Mouse (Mus musculus) spleen, adult 12 weeks (tissue): ENCODE measurements around the gene Dgkg.

ENCODE experiments used
- DNase-seq: peaks from one replicate; pipeline ENCODE4 v3.0.0; 2022; ENCODE audit warnings: low spot score

Gene Dgkg

DNA sequence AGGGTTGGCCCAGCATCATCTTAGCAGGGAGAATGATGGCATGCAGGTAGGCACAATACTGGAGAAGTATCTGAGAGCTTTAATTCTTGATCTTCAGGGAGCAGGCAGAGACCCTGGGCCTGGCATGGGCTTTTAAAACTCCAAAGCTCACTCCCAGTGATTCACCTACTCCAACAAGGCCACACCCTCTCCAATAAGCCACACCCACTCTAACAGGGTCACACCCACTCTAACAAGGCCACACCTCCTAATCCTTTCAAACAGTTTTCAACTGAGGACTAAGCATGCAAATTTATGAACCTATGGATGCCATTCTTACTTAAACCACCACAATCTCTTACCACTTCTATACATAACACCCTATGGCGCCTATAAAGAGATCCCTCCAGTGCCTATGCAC lies 11.8 kb downstream of the Dgkg start:
- DNase-seq: no peak

GRCm38 (mm10) chr16:22643460-22643859 lies 13.6 kb downstream of the Dgkg start:
- DNase-seq: no peak

DNA sequence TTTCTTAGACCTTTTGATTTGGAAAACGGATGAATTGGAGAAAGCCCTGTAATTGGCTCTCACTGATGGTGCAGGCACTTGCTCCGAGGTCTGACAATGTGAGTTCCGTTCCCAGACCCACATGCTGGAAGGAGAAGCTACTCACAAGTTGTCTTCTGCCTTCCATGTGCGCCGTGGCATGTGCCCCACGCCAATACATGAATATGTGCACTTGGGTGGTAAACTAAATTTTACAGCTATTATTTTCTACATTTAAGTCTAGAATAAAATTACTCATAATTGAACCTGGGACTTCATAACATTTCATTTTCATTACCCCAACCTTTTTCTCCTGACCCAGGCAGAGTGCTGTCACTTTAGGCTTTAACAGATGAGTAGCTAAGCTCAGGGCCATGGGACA lies 14.1 kb downstream of the Dgkg start:
- no peak for DNase-seq

DNA sequence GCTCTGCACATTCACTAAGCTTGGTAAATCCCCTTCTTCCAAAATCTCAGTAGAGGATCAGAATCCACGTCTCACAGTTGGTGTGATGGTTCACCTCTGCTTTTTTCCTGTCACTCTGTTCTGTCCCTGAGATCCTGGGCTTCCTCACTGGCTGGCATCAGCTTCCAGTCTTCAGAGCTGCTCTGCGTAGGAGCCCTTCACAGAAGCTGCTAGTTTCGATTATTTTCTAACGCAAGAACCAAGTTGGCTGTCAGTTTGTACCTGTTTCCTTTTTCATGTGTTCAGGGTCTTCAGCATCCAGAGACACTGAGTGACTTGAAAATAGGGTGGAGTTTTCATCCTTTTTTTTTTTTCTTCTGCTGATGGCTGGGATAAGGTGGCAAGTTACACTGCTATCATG lies 15.0 kb downstream of the Dgkg start:
- DNase-seq: no peak

DNA sequence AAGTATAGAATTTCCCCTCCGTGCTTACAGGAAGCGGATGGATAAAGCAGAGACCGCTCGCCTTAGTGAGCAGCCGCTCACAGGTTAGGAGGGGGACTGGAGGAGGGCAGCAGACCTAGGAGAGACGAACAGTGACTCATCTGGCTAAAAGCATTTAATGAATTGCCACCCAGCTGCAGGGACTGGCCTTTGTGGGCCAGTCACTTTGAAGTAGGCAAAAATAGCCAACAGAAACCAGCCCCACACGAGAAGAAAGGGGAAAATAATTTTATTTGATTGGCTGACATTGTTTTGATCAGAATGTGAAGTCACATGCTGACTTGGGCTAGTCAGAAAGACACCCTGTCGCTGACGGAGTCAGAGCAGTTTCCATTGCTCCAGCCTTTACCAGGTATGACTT lies 15.4 kb downstream of the Dgkg start:
- DNase-seq: no peak

- DNase-seq: no peak
Observed at GRCm38 (mm10) chr16:22637311-22637710, 19.7 kb downstream of the Dgkg start.

DNA sequence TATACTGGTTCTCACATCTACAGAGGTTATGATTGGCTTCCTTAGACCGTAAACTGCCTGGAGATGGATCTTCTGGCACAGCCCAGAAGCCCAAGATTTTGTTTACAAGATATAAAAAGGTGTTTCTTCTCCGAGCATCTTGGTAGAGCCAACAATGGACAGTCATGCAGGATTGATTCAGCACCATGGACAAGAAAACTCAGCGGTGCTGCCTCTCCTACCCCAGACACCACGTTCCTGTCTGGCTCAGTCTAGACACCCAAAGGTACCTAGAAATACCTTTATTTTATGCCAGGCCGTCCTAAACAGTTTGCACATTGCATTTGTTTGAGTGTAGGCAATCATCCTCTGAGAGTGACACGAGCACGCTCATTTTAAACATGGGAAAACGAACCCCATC lies 21.3 kb downstream of the Dgkg start:
- DNase-seq: no peak

DNA sequence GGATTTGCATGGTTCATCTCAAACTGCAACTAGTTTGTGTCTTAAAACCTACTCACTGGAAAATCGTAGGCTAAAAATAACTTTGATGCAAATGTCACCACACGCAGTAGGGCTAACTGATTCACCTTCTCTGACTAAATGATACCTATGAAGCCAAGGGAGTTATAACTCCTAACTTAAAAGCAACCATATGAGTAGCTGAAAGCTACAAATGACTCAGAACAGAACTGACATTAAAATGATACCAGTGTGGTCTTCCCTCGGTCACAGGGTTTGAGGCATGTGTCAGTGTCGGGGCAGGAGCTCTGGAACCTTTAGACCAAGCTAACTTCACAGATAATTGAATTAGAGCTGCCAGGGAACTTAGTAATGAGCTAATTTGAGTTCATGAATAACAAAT lies 24.0 kb downstream of the Dgkg start:
- DNase-seq: no peak

- DNase-seq: no peak
Observed at GRCm38 (mm10) chr16:22630351-22630750, 26.7 kb downstream of the Dgkg start.

- DNase-seq: no peak
Observed at GRCm38 (mm10) chr16:22629900-22630299, 27.1 kb downstream of the Dgkg start.

DNA sequence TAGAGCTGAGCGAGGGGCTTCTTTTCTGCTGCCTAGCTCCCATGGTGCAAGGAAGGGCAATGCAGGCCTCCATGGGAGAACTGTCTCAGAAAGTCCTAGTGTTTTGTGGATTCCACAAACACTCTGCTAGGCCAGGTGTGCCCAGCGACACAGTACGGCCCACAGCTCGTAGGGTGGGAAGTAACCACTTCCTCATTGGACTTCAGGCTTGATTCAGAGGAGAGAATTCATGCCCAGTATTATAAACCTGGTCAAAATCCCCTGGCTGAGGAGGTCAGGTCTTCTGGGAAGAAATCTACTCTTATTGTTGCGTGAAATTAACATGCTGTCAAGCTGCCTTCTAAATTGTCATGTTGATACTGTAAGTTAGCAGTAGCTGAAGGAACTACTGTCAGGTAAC lies 31.0 kb downstream of the Dgkg start:
- no peak for DNase-seq

- DNase-seq: no peak
Observed at GRCm38 (mm10) chr16:22625412-22625811, 31.6 kb downstream of the Dgkg start.

DNA sequence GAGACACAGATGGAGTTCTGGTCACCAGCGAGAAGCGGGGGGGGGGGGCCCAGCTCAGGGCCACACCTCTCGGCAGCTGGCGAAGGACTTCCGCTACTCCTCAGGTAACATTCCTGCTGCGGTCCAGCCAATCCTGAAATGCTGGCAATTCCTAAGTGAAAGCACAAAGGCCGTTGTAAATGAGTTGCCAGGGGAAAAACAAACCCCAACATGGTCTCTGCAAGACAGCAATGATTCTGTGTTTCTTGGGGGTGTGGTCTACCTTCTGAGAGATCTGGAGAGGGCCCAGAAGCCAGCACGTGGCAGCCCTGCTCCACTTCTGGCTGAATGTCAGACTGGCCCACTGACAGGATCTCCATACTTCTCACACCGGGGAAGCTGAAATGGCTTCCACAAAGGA lies 34.7 kb downstream of the Dgkg start:
- no peak for DNase-seq

- no peak for DNase-seq
Observed at GRCm38 (mm10) chr16:22621299-22621920, 35.6 kb downstream of the Dgkg start.

DNA sequence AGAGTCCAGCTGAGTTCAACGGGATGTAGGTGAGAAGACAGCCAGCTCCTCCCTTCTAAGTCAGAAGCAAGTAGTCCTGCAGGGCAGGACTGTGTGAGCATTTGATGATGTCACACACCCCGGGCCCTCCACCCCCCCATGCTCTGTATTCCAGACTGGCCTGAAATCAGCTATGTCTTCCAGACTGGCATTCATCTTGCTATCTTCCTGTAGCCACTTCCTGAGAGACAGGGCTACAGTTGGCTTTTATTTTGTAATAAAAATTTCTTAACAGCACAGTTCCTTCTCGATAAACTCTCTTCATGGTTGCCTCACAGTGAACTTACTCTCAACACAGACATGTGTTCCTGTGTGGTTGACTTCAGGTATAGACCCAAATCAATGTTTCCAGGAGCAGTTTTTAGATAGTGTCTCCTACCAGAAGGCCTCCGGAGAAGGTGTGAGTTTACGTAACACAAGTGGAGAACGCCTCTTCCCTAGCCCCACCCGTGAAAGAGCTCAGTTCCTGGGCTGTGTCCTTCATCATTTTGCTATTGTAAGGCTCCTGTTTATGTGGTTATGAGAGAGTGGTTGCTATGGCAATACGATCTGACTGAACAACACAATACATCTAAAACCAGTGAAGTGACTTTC lies 38.5 kb downstream of the Dgkg start:
- DNase-seq: no peak

GRCm38 (mm10) chr16:22615805-22616204 lies 41.2 kb downstream of the Dgkg start:
- no peak for DNase-seq

DNA sequence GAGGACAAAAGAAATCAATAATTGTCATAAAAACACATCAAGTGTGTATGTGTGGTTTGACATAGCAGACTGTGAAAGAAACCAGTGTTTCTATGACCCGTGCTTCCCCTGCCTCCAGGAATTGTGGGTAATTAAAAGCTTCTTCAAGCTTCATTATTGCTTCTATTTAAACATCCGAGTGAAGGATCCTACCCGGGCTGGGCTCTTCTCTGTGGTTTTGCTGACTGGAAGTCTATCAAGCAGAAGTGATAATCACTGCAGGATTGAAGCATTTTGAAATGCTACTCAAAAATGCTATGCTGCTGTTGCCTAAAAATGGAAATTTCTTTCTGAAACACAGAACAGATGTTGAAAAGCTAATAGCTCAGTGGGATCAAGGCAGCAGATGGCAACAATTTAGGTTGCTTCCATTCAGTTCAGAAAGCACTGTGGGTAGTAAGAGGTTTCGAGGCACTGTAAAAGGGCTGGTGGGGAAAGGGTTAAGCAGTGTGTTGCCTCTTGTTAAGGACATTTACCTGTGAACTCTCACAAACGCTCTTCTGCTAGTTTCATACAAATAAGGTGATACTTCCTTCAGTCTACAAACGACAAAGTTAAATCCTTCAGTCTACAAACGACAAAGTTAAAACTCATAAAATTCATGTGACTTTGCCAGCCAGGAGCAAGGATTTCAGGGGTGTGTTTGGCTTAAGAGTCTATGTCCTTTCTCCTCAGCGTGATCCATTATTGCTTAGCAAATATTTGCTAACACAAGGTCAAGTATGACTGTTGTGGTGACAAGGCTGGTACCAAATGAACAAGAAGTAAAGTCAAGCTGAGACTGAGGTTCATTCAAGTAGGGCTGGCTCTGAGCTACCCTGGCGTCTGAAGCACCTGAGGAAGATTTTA lies 43.6 kb downstream of the Dgkg start:
- DNase-seq: no peak

- DNase-seq: no peak
Observed at GRCm38 (mm10) chr16:22608046-22608445, 49.0 kb downstream of the Dgkg start.

DNA sequence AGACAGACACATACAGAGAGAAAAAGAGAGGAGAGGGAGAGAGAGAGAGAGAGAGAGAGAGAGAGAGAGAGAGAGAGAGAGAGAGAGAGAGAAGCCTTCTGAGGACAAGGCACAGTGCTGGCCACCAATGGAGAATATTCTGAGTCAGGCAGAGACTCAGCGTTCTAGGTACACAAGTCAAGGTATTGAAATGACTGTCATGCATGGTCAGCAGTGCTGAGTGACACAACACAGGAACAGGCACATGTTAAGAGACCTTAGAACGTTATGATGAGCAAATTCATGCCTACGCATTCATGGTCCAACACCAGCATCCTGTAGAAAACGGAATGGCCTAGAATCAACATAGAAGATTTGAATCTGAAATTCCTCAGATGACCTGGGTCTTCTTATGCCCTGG lies 50.0 kb downstream of the Dgkg start:
- no peak for DNase-seq

- DNase-seq: no peak
Observed at GRCm38 (mm10) chr16:22602399-22602798, 54.6 kb downstream of the Dgkg start.

DNA sequence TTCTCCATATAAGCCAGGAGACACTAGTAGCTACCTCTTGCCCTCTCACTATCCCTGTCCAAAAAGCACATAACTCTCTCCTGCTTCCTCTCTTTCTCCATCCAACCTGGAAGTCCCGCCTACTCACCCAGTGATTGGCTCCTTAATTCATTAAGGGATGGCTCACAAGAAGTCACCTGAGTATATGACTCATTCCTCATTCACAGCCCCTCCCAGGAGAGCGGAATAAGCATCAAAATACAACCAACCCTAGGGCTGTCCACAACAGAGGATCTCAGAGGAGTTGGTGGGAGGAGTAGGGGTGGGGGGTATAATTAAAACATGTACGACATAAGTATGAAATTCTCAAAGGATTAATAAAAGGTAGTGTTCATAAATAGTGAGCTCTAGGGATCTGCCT lies 55.3 kb downstream of the Dgkg start:
- DNase-seq: no peak

- DNase-seq: no peak
Observed at GRCm38 (mm10) chr16:22600108-22600699, 56.8 kb downstream of the Dgkg start.

GRCm38 (mm10) chr16:22598741-22599140 lies 58.3 kb downstream of the Dgkg start:
- no peak for DNase-seq
